Mouse (Mus musculus) olfactory bulb, adult 2 months (tissue): ENCODE measurements around the gene Atg4a.

Source experiments
- CTCF ChIP-seq: fragments of 200-500 bp; IDR thresholded peaks from 2 replicates; pipeline ENCODE4 v1.5.1; 2012; ENCODE audit warnings: low read depth, mild to moderate bottlenecking, low read length, moderate library complexity; ENCODE audit not compliant: insufficient read depth
- POLR2A ChIP-seq: fragments of 200-500 bp; IDR thresholded peaks from 2 replicates; pipeline ENCODE4 v1.6.1; 2012; ENCODE audit warnings: mild to moderate bottlenecking, low read depth, low read length, moderate library complexity; ENCODE audit not compliant: insufficient read depth

- TF ChIP-seq CTCF (no peak), POLR2A (no peak)
Observed at GRCm38 (mm10) chrX:140956959-140957358, 252 bp downstream of the Atg4a start.
